Mouse (Mus musculus) ES-E14 (cell line): ENCODE data around the gene Asz1. TPM values are rescaled to one million over a fixed set of nuclear protein-coding genes. Genes with fewer than 3 reads are reported as not detected.

ENCODE experiments used
- DNase-seq: peaks from one replicate; pipeline ENCODE4 v3.0.0-alpha.2; 2013; ENCODE audit warnings: low read depth, low spot score
- H3K27ac ChIP-seq: 2 replicates; pipeline ENCODE4 v1.5.1; 2012; ENCODE audit warnings: low read depth, mild to moderate bottlenecking, low read length, moderate library complexity, mixed read lengths; ENCODE audit not compliant: poor library complexity, insufficient read depth, severe bottlenecking
- H3K36me3 ChIP-seq: 2 replicates; pipeline ENCODE4 v1.6.1; 2012; ENCODE audit warnings: mild to moderate bottlenecking, low read length, moderate library complexity, mixed read lengths; ENCODE audit not compliant: control insufficient read depth, poor library complexity, insufficient read depth, severe bottlenecking
- H3K4me1 ChIP-seq, 2 experiments: fragments of 150-350 bp in 1 of 2; sonication (generic) in 1 of 2; 2 replicates each; pipeline ENCODE4 v1.6.1; 2012; ENCODE audit warnings: low read length in 2 of 2, mild to moderate bottlenecking in 1 of 2, mixed read lengths in 1 of 2; ENCODE audit not compliant: control insufficient read depth in 2 of 2, insufficient read depth in 2 of 2, poor library complexity in 1 of 2
- H3K4me3 ChIP-seq, 2 experiments: fragments of 150-350 bp in 1 of 2; sonication (generic) in 1 of 2; 2 replicates each; pipeline ENCODE4 v1.5.1; 2012; ENCODE audit warnings: low read length in 2 of 2, low read depth in 1 of 2, mild to moderate bottlenecking in 1 of 2, mixed read lengths in 1 of 2; ENCODE audit not compliant: insufficient read depth in 1 of 2, poor library complexity in 1 of 2, severe bottlenecking in 1 of 2
- H3K9ac ChIP-seq: 2 replicates; pipeline ENCODE4 v1.6.1; 2012; ENCODE audit warnings: low read depth, mild to moderate bottlenecking, low read length, mixed read lengths; ENCODE audit not compliant: poor library complexity, insufficient read depth, severe bottlenecking
- H3K9me3 ChIP-seq: fragments of 150-350 bp; sonication (generic); 2 replicates; pipeline ENCODE4 v1.6.1; 2012; ENCODE audit warnings: low read depth, mild to moderate bottlenecking, low read length; ENCODE audit not compliant: control insufficient read depth, insufficient read depth
- CHD2 ChIP-seq: IDR thresholded peaks from 2 replicates; pipeline ENCODE4 v1.6.1; 2014; ENCODE audit warnings: mild to moderate bottlenecking, low read depth, low read length, inconsistent platforms
- HCFC1 ChIP-seq: IDR thresholded peaks from 2 replicates; pipeline ENCODE4 v1.6.1; 2012; ENCODE audit warnings: low read length, inconsistent platforms, borderline replicate concordance; ENCODE audit not compliant: insufficient read depth
- MAFK ChIP-seq: IDR thresholded peaks from 2 replicates; pipeline ENCODE4 v1.6.1; 2014; ENCODE audit warnings: mild to moderate bottlenecking, low read depth, low read length, inconsistent platforms; ENCODE audit not compliant: insufficient read depth
- ZC3H11A ChIP-seq: IDR thresholded peaks from 2 replicates; pipeline ENCODE4 v1.6.1; 2012; ENCODE audit warnings: low read depth, mild to moderate bottlenecking, inconsistent platforms, low read length, borderline replicate concordance
- ZNF384 ChIP-seq: IDR thresholded peaks from 2 replicates; pipeline ENCODE4 v1.6.1; 2012; ENCODE audit warnings: low read depth, low read length, inconsistent platforms
- in situ Hi-C, 2 experiments: fragments of 600-800 bp; cut with MboI; formaldehyde crosslinking; loops; one replicate each; pipeline ENCODE4 v1.15.1; 2025; ENCODE audit warnings: low sequenced_read_pairs in 2 of 2, inconsistent platforms in 1 of 2; ENCODE audit not compliant: unreplicated experiment in 2 of 2
- total RNA-seq: library from RNA; depleted of rRNA; stranded (reverse); fragments of 300-350 nt; gene quantifications from 2 replicates; pipeline ENCODE4 v1.2.3, GENCODE M21; 2012

Asz1 gene
- total RNA-seq, 1 experiment: 1.6 TPM

- Histone ChIP-seq H3K27ac (no peak within 1 kb of the TSS), H3K4me1 (no peaks in the 10 kb centered on the region; a peak in 1 of 4 replicates), H3K9me3 (no peaks in the 10 kb centered on the region), H3K4me3 (peak within 1 kb of the TSS; percentile 57 to 61), H3K36me3 (no peaks in the 10 kb centered on the region), H3K9ac (no peak within 1 kb of the TSS)
- in situ Hi-C loops: no loop called here
- TF ChIP-seq ZNF384 (no peak), CHD2 (no peak), MAFK (no peak), HCFC1 (no peak), ZC3H11A (no peak)
- no peak for DNase-seq
These were observed 78.9 kb downstream of the Asz1 start, which contains the start of gene Wnt2 for GRCm38 (mm10) chr6:18029746-18030656. TSS of gene Wnt2 (minus strand) at chr6:18030585.

- in situ Hi-C loops: no loop called here
- Histone ChIP-seq H3K27ac (no peak overlapping the region), H3K4me3 (no peak overlapping the region), H3K9ac (no peak overlapping the region), H3K36me3 (no peaks in the 10 kb centered on the region), H3K4me1 (no peaks in the 10 kb centered on the region), H3K9me3 (no peaks in the 10 kb centered on the region)
- TF ChIP-seq CHD2 (no peak), ZNF384 (no peak), ZC3H11A (no peak), MAFK (no peak), HCFC1 (no peak)
- DNase-seq: no peak
These were observed 84.6 kb downstream of the Asz1 start for GRCm38 (mm10) chr6:18024133-18024794.

DNA sequence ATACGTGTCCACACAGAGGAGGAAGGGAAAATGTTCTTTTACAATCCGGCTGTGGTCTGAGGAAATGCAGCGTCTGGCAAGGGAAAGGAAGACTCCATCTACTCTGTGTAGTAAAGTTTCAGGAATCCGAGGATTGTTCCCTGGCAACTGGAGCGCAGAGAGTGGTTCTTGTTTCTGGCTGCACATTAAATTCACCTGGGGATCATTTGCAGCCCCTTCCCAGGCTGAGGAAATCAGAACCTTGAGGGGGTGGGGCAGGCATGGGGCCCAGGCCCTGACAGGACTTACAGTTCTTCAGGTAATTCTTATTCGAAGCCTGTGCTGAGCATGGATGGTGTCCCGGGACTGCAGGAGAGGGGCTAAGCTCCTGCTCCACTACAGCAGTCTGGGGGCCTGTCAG lies 95.5 kb downstream of the Asz1 start:
- no peak overlapping the region for H3K27ac ChIP-seq
- in situ Hi-C loops: no loop called here
- no peak for DNase-seq

DNA sequence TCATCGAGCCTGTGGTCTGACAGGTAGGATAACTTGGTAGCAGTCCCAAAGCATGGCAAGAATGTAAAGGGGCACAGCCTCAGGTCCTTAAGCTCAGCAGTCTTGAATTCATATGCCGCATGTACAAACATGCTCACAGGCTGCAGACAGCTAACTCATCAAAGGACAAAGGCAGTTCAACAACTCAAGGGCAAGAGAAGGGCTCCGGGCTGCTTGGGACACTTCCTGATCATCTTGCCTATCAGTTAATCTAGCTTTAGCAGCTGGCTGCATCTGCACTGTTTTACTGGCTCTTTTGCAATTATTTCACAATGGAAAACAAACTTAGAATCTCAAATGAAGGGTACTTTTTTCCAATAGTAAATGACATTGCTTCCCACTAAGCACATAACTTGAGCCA lies 101.5 kb downstream of the Asz1 start:
- no peak overlapping the region for H3K4me3 ChIP-seq
- H3K4me1 ChIP-seq: no peaks in the 10 kb centered on the region
- no peak overlapping the region for H3K9ac ChIP-seq
- H3K9me3 ChIP-seq: no peaks in the 10 kb centered on the region
- in situ Hi-C loops: no loop called here
- no peak for DNase-seq
- no peak for TF ChIP-seq MAFK
- no peak for TF ChIP-seq ZC3H11A
- no peak for TF ChIP-seq HCFC1
- no peak for TF ChIP-seq ZNF384
- no peak for TF ChIP-seq CHD2
- no peaks in the 10 kb centered on the region for H3K36me3 ChIP-seq
- H3K27ac ChIP-seq: no peak overlapping the region

More for the DNA sequence above, 95.5 kb downstream of the Asz1 start:
- Histone ChIP-seq H3K9ac (no peak overlapping the region), H3K36me3 (no peaks in the 10 kb centered on the region), H3K4me3 (no peak overlapping the region), H3K4me1 (no peaks in the 10 kb centered on the region), H3K9me3 (no peaks in the 10 kb centered on the region)
- TF ChIP-seq CHD2 (no peak), HCFC1 (no peak), ZNF384 (no peak), MAFK (no peak), ZC3H11A (no peak)
